Mouse (Mus musculus): ENCODE measurements around the gene Fam71e2. TPM values are rescaled to one million over a fixed set of nuclear protein-coding genes. Genes with fewer than 3 reads are reported as not detected.
"Not testable (repeated sequence)": the region's sequence is repeated elsewhere in the genome, so short reads cannot be mapped to it uniquely, and the experiment has no call there.

Fam71e2 gene
- not detected in 2 replicates for total RNA-seq (2021)
- long read RNA-seq, result 0 reads

DNA sequence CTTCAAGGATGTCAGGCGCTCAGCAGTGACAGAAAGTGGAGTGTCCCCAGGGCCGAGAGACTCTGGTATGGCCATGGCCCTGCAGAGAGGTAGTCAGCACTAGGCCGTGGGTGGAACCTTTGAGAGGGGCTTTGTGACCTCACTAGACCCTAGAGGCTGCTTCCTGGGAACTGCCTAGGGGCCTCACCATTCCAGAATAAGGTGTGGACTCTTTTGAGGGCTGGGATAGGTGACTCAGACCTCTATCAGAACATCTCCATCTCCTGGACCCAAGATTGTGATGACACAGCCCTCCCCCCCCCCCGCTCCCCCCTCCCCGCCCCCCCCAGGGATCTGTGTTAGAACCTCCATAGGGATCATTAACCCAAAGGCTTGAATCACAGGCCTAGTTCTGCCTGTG is at the start of gene Fam71e2:
Gene Fam71e2, minus strand, starts transcription at position 101 of the 400 bp plus-strand sequence.
- no peak for DNase-seq

DNA sequence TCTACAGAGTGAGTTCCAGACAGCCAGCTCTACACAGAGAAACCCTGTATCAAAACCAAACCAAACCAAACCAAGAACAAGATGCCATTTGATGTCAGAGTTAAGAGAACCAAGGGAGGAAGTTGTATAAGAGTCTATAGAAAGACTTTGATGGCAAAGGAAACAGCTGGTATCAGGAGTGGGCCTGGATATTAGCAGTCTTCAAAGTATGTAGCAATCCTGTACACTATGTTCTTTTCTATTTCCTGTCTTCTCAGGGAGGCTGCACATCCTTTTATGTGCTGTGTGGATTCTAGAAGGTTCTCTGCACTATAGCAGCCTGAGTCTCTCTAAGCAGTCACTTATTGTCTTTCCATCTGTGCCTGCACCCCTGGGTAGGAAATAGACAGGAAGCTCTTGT is 45.5 kb upstream of the Fam71e2 start:
- DNase-seq, result no peak

DNA sequence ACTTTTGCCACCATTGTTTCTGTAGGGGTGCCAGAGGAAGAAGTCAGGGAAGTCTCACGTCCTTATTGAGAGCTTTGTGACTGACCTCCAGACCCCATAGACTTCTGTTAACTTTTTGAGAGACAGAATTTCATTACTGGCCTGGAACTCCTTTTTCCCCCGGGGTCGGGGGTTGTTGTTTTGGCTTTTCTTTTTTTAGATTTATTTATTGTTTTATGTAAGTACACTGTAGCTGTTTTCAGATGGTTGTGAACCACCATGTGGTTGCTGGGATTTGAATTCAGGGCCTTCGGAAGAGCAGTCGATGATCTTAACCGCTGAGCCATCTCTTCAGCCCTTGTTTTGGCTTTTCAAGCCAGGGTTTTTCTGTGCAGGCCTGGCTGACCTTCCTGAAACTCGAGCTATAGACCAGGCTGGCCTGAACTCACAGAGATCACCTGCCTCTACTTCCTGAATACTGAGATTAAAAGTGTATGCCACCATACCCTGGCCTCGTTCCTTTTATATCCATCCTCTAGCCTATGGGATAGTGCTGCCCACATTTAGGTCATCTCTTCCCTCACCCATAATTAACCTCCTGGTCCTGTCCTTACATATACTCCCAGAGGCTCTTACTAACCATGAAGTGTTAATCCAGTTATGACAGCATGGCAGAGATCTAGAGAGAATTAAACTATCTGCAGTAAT is 42.1 kb upstream of the Fam71e2 start:
- no peak for DNase-seq

DNA sequence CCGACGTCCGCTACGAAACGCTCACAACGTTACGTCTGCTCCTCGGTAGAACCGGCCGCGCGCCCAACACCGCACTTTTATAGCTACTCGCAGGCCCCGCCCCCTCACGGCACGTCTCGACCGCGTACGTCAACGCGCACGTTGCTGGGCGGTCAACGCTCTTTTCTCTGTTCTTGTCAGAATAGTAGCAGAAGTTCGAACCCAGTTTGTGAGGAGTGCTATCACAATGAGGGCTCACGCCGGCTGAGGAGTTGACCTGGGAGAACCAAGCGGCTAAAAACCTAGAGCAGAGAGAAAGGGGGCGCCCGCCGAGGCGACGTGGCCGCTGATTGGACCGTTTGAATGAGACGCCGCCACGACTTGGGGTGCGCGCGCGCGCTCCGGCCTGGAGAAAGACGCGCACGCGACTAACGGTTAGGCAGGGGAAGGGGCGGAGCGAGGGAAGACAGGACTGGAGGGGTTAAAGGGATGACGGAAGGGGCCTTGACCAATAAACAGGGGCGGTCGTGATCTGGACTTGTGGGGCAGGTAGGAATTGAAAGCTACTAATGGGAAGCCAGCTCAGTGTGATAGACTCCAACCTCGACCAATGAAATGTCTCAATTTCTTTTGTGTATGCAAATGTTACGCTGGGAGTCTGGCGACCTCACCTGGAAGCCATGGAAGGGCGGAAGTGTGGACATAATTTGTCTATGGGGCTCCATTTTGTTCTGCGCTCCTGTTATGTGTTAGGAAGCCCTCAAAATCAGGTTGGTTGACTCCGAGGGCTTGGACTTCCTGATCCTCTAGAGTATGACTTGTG is 41.4 kb upstream of the Fam71e2 start, which contains the start of gene Ube2s:
Gene Ube2s, minus strand, starts transcription at position 288 of the 802 bp plus-strand sequence.
- DNase-seq, result peak; percentile 96

DNA sequence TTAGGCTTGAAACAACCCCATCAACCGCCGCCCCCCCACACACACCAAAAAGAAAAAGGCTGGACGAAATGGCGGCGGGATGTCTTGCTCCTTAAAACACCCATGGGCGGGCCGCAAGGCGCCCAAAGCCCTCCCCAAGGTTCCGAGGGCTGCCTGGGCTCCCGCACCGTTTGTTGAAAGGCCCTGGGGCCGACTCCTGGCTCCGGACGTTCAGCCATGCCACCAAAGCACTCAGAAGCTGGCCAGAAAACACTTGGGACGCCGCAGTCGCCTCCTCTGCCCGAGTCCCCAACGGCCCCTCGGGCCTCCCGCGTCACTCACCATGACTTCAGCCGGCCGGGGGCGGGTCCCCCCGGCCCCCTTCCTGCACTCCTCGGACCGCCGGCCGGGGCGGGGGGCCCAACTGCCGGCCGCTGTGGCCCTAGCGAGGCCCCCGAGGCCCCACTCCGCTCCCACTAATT is 40.8 kb upstream of the Fam71e2 start:
- DNase-seq, result peak; percentile 29

DNA sequence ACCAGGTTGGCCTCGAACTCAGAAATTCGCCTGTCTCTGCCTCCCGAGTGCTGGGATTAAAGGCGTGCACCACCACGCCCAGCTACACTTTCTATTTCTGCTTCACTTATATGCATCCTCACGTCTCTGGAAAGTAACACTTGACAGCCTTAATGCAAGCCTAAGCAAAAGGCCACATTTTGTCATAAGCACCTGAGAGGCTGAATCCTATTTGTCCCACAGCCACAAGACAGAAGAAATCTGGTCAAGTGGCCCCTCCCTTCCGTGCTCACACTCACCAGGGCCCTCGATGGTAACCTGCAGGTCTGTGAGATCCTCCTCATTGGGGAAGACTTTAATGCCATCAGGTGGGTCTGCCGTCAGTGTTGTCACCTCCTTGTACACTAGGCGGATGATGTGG is 40.0 kb upstream of the Fam71e2 start:
- DNase-seq, result not testable (repeated sequence)

DNA sequence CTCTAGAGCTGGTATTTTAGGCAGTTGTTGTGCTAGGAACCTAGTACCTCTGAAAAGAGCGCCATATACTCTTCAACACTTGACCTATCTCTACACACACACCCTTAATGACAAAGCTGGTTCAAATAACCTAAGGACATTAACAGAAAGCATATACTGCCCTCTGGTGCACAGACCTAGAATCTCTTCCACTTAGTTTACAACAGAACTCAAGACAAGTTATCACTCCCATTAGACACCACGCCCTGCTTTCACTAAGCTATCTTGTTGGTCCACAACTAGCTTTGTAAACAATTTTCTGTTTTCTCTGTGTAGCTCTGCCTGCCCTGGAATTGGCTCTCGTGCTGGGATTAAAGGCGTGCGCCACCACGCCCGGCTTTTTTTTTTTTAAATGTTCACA is 35.6 kb upstream of the Fam71e2 start:
- DNase-seq, result no peak

DNA sequence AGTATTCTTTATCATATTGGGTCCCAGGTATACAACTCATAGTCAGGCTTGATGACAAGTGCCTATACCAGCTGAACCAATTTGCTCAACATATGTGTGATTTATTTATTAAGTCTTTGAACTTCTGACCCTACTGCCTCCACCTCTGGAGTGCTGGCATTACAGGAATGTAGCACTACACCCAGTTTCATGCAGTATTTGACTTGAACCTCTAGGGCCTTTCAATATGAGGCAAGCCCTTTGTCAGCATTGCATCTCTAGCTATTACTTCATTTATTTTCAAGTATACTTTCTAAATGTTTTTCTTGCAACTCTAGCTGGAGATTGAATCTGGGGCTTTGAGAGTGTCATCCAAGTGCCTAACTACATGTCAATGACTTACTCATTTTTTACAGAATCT is 31.1 kb upstream of the Fam71e2 start:
- DNase-seq, result no peak

DNA sequence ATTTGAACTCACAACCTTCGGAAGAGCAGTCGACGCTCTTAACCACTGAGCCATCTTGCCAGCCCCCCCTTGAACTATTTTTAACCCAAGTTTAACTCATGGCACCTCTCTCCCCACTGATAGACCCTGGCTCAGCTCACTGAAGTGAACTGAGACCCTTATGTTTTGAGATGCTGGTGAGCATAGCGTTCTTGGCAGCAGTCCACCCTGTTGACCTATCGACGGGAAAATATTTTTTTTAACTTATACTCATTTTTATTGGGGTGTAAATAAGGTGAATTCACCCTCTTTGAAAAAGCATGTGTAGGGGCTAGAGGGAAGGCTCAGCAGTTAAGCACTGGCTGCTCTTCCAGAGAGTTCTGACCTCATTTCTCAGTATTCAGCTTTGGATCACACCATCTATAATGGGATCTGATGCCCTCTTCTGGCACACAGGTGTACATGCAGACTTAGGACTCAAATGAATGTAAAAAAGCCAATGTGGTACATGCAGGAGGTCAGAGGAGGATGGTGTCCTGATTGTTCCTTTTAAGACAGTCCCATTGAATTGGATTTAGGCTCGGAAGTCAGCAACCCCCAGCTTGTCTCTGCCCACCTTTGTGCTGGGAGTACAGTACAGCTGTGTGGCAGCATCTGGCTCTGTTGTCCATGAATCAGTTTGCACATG is 24.8 kb upstream of the Fam71e2 start:
- DNase-seq, result no peak

DNA sequence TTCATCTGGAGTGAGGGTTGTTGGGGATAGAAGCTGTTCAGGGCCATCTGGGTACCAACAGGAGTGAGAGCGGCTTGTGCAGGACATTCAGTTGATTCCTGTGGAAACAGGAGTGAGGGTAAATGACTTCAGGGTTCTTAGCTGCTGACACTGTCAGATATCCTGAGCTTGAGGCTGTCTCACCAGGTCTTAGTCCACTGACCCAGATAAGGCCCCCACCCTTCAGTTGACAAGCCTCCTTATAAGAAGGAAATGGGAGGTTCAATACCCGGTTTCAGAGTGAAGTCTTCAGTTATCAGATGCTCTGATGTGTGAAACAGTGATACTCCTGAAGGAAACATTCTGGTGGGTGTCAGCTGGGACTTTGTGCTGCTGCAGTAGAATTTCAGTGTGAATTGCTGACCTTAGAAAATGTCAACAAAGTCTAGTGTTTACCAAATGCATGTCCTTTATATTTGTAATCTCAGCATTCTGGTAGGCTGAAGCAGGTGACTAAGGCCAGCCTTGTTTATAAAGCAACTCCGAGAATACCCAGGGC is 23.6 kb upstream of the Fam71e2 start:
- DNase-seq, result no peak

DNA sequence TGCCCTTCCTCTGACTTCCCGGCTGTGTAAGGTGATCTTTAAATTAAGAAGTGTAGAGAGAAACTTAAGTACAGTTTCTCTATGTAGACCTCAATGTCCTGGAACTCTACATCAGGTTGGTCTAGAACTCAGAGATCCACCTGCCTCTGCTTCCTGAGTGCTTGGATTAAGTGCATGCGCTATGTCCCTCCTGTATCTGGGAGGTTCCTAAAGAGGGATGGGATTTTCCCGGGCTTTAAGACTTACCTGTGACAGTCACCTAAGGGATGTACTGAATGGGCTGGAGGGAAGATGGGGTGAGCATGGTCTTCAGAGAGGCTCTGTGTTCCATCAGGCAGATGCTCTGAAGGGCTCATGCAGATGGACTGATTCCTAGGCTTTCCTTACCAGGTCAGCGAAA is 22.6 kb upstream of the Fam71e2 start:
- no peak for DNase-seq

DNA sequence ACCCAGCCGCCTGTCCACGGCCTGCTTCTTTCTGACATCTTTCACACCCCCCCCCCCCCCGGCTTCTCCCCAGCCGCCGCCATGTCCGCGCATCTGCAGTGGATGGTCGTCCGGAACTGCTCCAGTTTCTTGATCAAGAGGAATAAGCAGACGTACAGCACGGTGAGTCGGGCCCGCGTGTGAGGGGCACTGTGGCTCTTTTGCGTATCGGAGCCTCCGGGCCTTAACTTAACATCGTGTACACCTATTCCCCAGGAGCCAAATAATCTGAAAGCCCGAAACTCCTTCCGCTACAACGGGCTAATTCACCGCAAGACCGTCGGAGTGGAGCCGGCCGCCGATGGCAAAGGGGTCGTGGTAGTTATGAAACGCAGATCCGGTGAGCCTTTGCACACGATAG is 22.1 kb upstream of the Fam71e2 start:
- DNase-seq, result not testable (repeated sequence)

DNA sequence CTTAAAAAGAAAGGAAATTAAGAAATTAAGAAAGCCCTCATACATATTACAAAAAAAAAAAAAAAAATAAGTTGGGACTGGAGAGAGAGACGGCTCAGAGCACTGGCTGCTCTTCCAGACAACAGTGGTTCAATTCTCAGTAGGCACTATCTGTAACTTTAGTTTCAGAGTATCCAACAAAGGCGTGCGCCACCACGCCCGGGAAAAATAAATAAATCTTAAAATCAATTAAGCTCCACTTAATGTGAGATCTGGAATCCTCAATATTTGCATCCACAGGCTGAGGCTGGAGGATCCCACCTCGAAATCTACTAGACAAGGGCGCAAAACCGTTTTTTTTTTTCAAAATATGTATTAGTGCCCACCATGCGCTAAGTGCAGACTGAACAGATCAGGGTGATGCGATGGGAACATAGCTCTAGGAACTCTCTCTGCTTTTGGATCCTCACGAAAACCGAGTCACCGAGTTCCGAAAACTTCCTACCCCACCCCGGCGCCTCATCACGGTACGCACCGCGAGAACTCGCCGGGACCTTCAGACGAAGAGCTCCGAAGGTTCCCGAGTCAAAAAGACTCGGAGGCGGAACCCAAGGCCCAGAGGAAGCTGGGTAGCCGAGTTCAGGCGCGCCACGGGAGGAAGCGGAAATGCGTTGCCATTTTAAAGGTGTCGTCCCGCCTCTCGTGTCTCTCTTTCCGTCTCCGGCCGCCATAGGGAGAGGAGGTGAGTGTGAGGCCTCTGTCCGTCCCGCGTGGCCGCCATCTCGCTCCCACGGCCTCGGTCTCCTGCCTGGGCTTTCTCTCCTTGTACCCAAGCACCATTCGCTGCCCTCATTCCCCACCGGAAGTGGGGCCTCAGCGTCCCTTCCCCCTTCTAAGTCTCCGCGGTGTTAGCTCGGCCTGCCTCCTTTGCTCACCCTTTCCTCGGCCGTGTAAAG is 21.4 kb upstream of the Fam71e2 start, which contains the start of gene Rpl28:
Gene Rpl28, plus strand, starts transcription at position 597 of the 935 bp plus-strand sequence.
- DNase-seq, result peak; percentile 91

DNA sequence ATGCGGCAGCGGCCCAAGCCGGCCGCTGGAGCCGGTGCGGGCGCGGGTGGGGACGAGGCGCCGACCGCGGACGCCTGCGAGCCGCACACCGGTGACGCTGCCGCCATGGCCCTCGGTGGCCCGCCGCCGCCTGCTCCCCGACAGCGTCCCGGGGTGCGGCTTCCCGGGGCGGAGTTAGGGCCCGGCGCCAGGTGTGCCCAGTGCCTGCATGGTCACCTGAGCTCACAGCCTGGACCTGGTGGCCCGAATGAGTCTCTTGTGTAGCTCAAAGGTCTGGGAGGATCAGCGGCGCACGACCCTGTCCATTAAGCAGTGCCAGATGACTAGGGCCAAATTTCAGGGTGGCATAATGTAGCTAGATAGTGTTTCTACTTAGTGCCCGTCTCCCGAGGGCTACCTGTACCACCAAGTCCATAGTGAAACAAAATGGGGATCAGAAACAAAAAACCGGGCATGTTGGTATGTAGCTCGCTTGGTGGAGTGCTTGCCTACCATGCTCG is 18.4 kb upstream of the Fam71e2 start, which contains the start of gene Tmem238:
Gene Tmem238, minus strand, starts transcription at position 221 of the 500 bp plus-strand sequence.
- DNase-seq, result peak; percentile 74

DNA sequence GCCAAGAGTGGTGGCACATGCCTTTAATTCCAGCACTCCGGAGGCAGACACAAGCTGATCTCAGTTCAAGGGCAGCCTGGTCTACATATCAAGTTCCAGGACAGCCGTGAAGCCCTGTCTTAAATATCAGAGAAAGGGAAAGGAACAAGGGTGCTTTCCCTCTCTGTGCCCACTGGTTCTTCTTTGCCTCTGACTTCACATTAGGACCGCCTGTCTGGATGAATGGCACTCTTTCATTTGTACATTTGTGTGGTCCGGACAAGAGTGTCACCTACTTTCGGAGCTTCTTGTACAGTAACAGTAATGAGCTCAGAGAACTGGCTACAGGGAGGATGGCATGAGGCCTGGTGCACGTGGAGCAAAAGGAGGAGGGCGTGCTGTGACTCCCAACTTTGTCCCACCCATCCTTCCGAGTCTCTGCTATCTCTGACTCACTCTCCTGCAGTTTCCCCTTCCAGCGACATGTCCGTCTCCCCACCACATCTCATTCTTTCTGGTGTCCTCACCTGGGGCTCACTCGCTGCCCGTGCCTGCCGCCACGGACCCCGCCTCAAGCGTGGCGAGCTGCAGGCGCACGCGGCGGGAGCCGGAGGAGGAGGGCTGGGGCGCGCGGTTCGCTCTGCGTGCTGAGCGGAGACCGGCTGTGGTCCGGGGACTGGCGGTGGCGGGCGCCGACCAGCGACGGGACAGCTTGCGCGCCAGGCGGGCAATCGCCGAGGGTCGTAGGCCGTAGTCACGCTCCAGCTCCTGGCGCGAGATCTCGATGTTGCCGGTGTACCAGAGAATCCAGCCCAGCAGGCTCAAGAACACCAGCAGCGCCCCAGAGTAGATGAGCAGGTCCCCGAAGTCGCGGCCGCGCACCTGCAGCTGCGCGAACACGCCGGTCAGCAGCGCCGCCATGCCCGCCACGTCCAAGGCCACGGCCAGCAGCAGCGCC is 17.7 kb upstream of the Fam71e2 start:
- peak; percentile 71 for DNase-seq

DNA sequence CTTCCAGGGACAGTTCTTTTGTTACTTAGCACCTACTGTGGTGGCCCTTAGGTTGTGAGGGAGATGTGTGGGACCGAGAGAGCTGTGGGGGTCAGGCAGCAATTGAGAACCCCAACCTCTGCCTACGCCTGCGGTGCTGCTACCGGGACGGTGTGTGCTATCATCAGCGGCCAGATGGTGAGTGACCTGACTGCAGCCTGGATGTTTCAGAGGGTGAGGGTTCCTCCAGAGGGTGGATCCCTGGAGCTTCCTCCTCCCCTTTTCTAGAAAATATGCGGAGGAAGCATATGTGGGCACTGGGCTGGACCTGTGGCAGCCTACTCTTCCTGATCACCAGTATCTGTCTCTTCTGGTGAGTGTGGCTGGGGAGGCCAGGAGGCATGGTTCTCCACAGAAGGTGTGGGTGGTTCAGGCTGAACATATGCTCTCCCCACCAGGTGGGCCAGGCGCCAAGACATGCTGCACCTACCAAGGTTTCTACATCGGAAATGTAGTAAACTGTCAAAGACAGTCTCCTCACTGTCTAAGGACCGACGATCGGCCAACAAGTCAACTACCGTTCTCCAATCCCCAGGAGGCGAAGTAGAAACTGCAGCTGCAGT is 12.7 kb upstream of the Fam71e2 start:
- no peak for DNase-seq

DNA sequence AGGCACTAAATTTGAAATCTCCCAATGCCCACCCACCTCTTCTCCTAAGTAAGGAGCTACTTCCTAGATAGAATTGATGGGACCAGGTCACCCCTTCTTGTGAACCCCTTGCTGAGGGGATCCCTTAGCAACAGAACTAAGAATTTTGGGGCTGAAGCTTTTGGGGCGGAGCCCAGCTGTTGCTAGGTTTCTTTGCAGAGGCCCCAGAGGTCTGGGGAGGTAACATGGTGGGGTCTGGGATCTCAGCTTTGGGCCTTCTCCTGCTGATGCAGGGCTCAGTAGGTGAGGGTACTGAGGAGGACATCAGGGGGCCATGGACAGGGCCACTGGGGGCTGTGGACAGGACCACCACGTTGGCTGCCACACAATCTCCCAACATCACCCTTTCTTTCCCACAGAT is 11.7 kb upstream of the Fam71e2 start, which contains the start of the genes Il11 and Tmem190:
Gene Il11, minus strand, starts transcription at position 101 of the 400 bp plus-strand sequence.
Gene Tmem190, plus strand, starts transcription at position 179 of the 400 bp plus-strand sequence.
- DNase-seq, result no peak

DNA sequence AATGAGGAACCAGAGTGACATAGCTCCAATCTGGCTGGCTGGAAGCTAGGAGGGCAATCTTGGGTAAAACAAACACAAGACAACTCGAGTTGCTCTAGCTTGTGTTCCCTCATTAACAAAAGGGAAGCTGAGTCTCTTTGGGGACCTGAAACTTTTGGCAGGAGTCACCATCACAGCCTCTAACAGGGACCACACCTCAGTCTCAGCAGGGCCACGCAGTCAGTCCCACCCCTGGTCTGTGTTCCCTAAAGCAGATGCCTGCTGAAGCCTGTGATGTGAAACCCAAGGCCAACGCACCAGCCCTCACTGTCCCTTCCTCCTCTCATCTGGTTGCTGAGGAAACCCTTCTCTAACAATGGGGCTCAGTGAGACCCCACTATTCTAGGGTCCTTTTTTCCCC is 11.0 kb upstream of the Fam71e2 start:
- DNase-seq, result no peak

DNA sequence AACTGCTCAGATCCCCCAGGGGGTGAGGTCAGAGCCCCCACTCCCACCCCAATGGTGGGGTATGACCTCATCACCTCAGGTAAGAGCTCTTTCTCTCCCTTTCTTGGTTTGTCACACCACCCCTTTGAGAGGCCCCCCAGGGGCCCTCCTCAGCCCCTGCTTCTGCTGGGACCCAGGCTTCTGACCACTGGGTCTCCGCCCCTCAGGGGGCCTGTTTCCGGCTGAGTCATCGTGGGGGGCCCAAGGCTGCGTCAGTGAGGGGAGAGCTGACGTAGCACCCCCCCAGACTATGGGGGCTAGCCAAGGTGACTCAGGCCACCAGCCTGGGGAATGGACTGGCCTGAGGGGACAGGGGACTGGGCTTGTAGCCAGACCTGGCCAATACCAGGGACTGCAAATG is 8.8 kb upstream of the Fam71e2 start:
- no peak for DNase-seq

Data from adrenal gland, postnatal 25 days (tissue).